Mouse (Mus musculus) 416B (cell line): ENCODE data around the gene Peli2.
"Not testable (repeated sequence)": the region's sequence is repeated elsewhere in the genome, so short reads cannot be mapped to it uniquely, and the experiment has no call there.

ENCODE experiments used
- DNase-seq: peaks from one replicate; pipeline ENCODE4 v3.0.0; 2011; ENCODE audit warnings: low read depth

Peli2 gene

GRCm38 (mm10) chr14:48120752-48121528 lies at the start of gene Peli2:
Peli2 (plus strand) TSS chr14:48120823.
- no peak for DNase-seq

GRCm38 (mm10) chr14:48072104-48072503 lies 48.5 kb upstream of the Peli2 start:
- no peak for DNase-seq

- no peak for DNase-seq
These were observed 47.1 kb upstream of the Peli2 start for GRCm38 (mm10) chr14:48073247-48074161.

GRCm38 (mm10) chr14:48079574-48079973 lies 41.0 kb upstream of the Peli2 start:
- DNase-seq: not testable (repeated sequence)

- DNase-seq: no peak
These were observed 36.5 kb upstream of the Peli2 start for GRCm38 (mm10) chr14:48083836-48084812.

- DNase-seq: no peak
These were observed 33.8 kb upstream of the Peli2 start for GRCm38 (mm10) chr14:48086682-48087297.

- no peak for DNase-seq
These were observed 33.3 kb upstream of the Peli2 start for GRCm38 (mm10) chr14:48087298-48087830.

GRCm38 (mm10) chr14:48090465-48090864 lies 30.2 kb upstream of the Peli2 start:
- no peak for DNase-seq

GRCm38 (mm10) chr14:48091160-48091559 lies 29.5 kb upstream of the Peli2 start:
- no peak for DNase-seq

- no peak for DNase-seq
These were observed 22.4 kb upstream of the Peli2 start for GRCm38 (mm10) chr14:48098253-48098652.

- no peak for DNase-seq
These were observed 21.3 kb upstream of the Peli2 start for GRCm38 (mm10) chr14:48099354-48099753.

GRCm38 (mm10) chr14:48106453-48106852 lies 14.2 kb upstream of the Peli2 start:
- no peak for DNase-seq

GRCm38 (mm10) chr14:48117986-48118385 lies 2.6 kb upstream of the Peli2 start:
- DNase-seq: no peak

GRCm38 (mm10) chr14:48119012-48119647 lies 1.5 kb upstream of the Peli2 start:
- DNase-seq: no peak

GRCm38 (mm10) chr14:48119648-48120270 lies 864 bp upstream of the Peli2 start:
- DNase-seq: no peak

- no peak for DNase-seq
These were observed 226 bp upstream of the Peli2 start for GRCm38 (mm10) chr14:48120443-48120751.

- DNase-seq: no peak
These were observed 1.2 kb downstream of the Peli2 start for GRCm38 (mm10) chr14:48121529-48122517.

- DNase-seq: no peak
These were observed 3.4 kb downstream of the Peli2 start for GRCm38 (mm10) chr14:48124011-48124410.

GRCm38 (mm10) chr14:48124816-48125215 lies 4.2 kb downstream of the Peli2 start:
- no peak for DNase-seq
